Mouse (Mus musculus) G1E (cell line): ENCODE data around the gene Fdx1l.

Experiments
- CTCF ChIP-seq: IDR thresholded peaks from 2 replicates; pipeline ENCODE4 v1.5.1; 2012; ENCODE audit warnings: low read depth, low read length, inconsistent platforms, mixed read lengths
- GATA1 ChIP-seq: IDR thresholded peaks from 2 replicates; pipeline ENCODE4 v1.6.1; 2012; ENCODE audit warnings: borderline replicate concordance, low read length, inconsistent platforms, mixed read lengths
- GATA2 ChIP-seq: IDR thresholded peaks from 2 replicates; pipeline ENCODE4 v1.6.1; 2012; ENCODE audit warnings: low read depth, low read length, inconsistent platforms, borderline replicate concordance
- POLR2AphosphoS5 ChIP-seq: IDR thresholded peaks from 2 replicates; pipeline ENCODE4 v1.6.1; 2012; ENCODE audit warnings: low read depth, low read length, inconsistent platforms; ENCODE audit not compliant: insufficient replicate concordance
- TAL1 ChIP-seq: conservative IDR thresholded peaks from 2 replicates; pipeline ENCODE4 v1.6.1; 2012; ENCODE audit warnings: low read depth, low read length, inconsistent platforms, mixed read lengths

DNA sequence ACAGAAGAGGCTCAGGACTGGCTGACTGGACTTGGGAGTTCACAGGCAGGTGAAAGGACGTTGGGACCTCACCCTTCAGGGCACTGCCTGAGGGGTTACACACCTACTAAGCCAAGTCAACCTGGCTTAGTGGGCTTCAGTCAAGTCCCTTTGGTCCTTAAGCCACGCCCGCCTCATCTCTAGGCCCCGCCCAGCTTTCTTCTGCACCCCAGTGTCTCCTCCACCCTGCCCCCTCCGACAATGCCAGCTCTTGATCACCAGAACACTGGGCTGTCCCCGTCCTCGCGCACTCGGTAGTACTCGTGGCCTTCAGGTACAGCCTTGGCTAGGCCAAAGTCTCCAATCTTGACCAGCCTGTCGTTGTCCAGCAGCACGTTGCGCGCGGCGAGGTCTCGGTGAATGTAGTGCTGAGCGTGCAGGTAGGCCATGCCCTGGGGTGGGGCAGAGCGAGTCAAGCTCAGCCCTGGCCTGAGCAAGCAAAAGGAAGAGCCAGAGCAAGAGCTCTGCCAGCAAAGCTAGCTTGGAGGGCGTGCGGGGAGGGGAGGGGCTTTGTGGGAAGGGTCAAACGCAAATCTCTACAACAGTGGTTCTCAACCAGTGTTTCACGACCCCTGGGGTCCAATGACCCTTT is 34.3 kb upstream of the Fdx1l start:
- TF ChIP-seq CTCF, result no peak
- no peak for TF ChIP-seq TAL1
- TF ChIP-seq GATA1, result no peak
- TF ChIP-seq POLR2AphosphoS5, result no peak
- TF ChIP-seq GATA2, result no peak
